Mouse (Mus musculus): ENCODE measurements at regions not wholly inside any gene's neighbourhood (a gene's known extent, or its start where the extent isn't known, plus 50 kb on each side); places are given as distances from the start of the nearest gene placed in this dataset.

DNA sequence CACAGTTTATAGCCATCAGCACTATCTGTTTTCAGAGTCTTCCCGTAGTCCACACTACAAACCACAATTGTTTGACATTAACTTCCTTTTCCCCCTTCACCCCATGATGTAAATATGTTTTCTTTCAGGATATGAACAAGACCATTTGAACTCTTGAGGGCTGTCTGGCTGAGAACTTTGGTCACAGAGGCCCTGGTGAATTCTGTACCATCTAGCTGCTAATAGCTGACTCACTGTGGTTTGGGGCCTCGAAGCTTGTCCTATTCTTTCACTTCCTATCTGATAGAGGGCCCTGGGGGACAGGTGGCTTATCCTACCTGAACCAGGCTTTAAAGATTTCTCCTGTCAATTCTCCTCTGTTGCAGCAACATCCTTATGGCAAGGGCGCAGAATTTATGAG, 188.2 kb upstream of the Zc3h12c start:
- no peaks in the 10 kb centered on the region for H3K9me3 ChIP-seq (ENCODE audit: control insufficient read depth, low read length)
- no peak overlapping the region for H3K4me3 ChIP-seq (ENCODE audit: insufficient read depth in 1 of 2, low read depth in 2 of 2, low read length in 2 of 2)
- no peak overlapping the region for H3K4me2 ChIP-seq (ENCODE audit: low read depth)
- no peak for TF ChIP-seq EP300 (IDR thresholded peaks at IDR 0.05; ENCODE audit: low read depth)
- no peak for TF ChIP-seq CTCF (IDR thresholded peaks at IDR 0.05; ENCODE audit: low read depth)
- 18% methylated on average over 3 of the region's 3 CpGs for WGBS (ENCODE audit: insufficient replicate concordance)
- no peaks in the 10 kb centered on the region for H3K36me3 ChIP-seq (replicated peaks; ENCODE audit: control insufficient read depth, insufficient read depth, low read depth)
- ATAC-seq (ENCODE audit: insufficient read depth) (no peak), DNase-seq (ENCODE audit: low read depth in 3 of 3, low spot score in 3 of 3) (no peak)
- H3K27me3 ChIP-seq (ENCODE audit: control insufficient read depth, insufficient read depth, low read length) = no peaks in the 10 kb centered on the region
- no peak overlapping the region for H3K27ac ChIP-seq
- 0 out of 4 replicates have a peak, but pooled peaks cover 0 to 6% of the 10 kb centered on the region in 2 experiments for H3K4me1 ChIP-seq (replicated peaks; ENCODE audit: control insufficient read depth in 2 of 2, insufficient read depth in 2 of 2, low read length in 1 of 2)
- no peak overlapping the region for H3K9ac ChIP-seq (replicated peaks)

DNA sequence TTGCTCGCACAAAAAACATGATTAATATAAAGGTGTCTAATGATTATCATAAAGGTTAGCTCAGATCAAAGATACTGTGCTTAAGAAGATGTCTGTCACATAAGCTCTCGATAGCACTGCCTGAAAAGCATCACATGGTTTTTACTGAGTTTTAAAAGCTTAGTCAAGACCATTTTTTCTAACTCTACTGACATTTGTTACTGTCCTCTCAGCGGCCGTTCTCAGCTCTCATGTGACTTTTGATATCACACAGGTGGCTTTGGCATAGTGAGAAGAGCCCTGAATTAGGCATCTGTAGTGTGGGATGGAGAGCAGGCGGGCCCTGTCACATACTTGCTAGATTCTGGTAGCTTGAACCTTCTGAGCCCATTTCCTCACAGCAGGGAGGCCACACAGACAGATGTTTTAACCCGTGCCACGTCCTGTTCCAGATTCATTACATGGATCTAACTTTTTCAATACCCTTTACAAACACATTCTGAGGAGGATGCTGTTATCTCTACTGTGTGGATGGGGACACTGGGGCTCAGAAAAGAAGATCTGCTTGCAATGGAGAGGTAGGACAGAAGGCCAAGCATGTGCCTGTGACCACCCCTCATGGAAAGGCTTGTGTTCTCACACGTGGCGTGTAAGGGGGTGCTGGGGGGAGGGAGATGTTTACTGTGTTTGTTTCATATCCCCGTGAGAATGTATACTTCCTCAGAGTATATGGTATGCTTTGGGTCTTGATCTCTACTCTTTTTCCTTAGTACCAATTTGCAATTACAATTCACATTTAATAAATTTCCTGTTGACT, 187.0 kb upstream of the Zc3h12c start:
- Histone ChIP-seq H3K4me2 (ENCODE audit: low read depth) (no peak overlapping the region), H3K9me3 (ENCODE audit: control insufficient read depth, low read length) (no peaks in the 10 kb centered on the region), H3K27me3 (ENCODE audit: control insufficient read depth, insufficient read depth, low read length) (no peaks in the 10 kb centered on the region), H3K27ac (no peak overlapping the region), H3K4me3 (ENCODE audit: insufficient read depth in 1 of 2, low read depth in 2 of 2, low read length in 2 of 2) (no peak overlapping the region), H3K36me3 (replicated peaks; ENCODE audit: control insufficient read depth, insufficient read depth, low read depth) (no peaks in the 10 kb centered on the region), H3K9ac (replicated peaks) (no peak overlapping the region), H3K4me1 (replicated peaks; ENCODE audit: control insufficient read depth in 2 of 2, insufficient read depth in 2 of 2, low read length in 1 of 2) (0 out of 4 replicates have a peak, but pooled peaks cover 0 to 6% of the 10 kb centered on the region in 2 experiments)
- DNase-seq (ENCODE audit: low read depth in 3 of 3, low spot score in 3 of 3) (no peak), ATAC-seq (ENCODE audit: insufficient read depth) (no peak)
- no peak for TF ChIP-seq EP300 (IDR thresholded peaks at IDR 0.05; ENCODE audit: low read depth)
- TF ChIP-seq CTCF (IDR thresholded peaks at IDR 0.05; ENCODE audit: low read depth) = no peak
- WGBS (ENCODE audit: insufficient replicate concordance) = 51% methylated on average over 10 of the region's 10 CpGs

DNA sequence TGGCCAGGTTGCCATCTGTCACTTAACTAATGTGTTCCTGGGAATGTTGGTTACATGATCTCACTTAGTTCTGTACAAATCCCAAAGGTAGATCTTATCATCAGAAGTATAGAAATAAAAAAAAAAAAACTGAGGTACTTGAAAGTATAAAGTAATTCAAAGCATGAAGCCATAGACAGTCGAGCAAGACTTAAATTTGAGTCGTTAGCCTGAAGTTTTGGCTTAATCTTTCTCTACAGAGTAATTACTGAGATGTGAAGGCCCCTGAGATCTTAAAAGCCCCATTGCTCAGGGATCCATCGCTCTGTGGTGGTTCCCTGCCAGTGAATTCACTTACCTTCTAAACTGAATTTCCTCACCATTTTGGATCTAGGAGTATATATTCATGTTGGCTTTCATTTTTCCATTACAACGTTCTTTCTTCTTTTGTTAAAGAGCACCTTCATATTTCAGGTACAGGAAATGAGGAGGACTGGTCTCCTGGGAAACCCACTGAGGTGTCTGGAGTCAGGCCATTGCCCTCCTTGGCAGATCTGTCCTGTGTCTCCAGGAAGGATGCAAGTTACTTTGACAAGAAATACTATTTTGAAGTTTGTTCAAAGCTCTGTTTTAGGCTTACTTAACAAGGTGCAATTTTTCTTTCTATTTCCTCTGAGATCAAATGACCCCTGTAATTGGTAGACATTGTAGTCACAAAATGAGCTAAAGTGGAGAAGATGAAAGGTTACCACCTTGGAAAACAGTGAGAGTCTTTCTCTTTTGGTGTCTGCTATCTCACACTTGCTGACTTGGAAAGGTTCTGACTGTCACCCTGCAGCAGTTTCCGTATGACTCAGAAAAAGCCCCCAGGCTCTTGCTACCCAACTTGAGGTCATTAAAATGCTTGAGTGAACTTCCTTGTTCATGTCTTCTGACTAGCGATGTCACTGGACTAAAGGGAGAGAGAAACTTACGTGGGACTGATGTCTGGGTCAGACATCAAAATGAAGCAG, 180.5 kb upstream of the Zc3h12c start:
- WGBS (ENCODE audit: insufficient replicate concordance) = 55% methylated on average over 7 of the region's 7 CpGs
- Histone ChIP-seq H3K4me2 (ENCODE audit: low read depth) (no peak overlapping the region), H3K4me1 (replicated peaks; ENCODE audit: control insufficient read depth in 2 of 2, insufficient read depth in 2 of 2, low read length in 1 of 2) (no peaks in the 10 kb centered on the region), H3K9me3 (ENCODE audit: control insufficient read depth, low read length) (no peaks in the 10 kb centered on the region), H3K27ac (no peak overlapping the region), H3K9ac (replicated peaks) (no peak overlapping the region), H3K27me3 (ENCODE audit: control insufficient read depth, insufficient read depth, low read length) (no peaks in the 10 kb centered on the region), H3K4me3 (ENCODE audit: insufficient read depth in 1 of 2, low read depth in 2 of 2, low read length in 2 of 2) (no peak overlapping the region), H3K36me3 (replicated peaks; ENCODE audit: control insufficient read depth, insufficient read depth, low read depth) (no peaks in the 10 kb centered on the region)
- TF ChIP-seq CTCF (IDR thresholded peaks at IDR 0.05; ENCODE audit: low read depth) = no peak
- no peak for TF ChIP-seq EP300 (IDR thresholded peaks at IDR 0.05; ENCODE audit: low read depth)
- DNase-seq (ENCODE audit: low read depth in 3 of 3, low spot score in 3 of 3) (no peak), ATAC-seq (ENCODE audit: insufficient read depth) (no peak)

DNA sequence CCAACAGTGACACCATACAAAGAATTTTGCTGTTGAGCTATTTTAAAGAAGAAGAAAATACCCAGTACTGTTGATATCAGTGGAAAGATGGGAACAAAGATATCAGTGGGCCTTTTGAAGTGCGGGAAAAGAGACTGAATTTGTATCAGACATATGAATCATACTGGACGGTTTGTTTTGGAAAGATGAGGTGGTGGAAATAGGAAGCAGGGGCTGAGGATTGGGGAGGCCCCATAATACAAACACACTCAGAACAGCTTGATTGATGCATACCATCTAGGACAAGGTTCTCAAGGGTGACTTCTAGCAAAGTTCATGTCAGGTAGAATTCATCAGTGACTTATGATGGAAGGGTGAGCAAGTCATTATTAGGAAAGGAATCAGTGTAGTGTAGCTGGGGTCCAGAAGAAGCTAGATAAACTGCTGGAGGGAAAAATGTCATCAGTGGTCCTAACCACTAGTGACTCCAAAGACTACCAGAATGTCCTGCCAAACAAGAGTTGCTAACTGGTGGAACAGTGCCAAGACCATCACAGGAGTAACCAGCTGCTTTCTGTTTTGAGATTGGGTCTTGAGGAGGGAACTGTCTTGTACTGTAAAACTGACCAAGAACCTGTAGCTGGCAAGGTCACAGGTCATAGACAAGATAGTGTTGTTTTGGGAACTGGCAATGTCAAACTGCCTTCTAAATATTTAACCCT, 176.0 kb upstream of the Zc3h12c start:
- Histone ChIP-seq H3K27me3 (ENCODE audit: control insufficient read depth, insufficient read depth, low read length) (no peaks in the 10 kb centered on the region), H3K4me2 (ENCODE audit: low read depth) (no peak overlapping the region), H3K9me3 (ENCODE audit: control insufficient read depth, low read length) (no peaks in the 10 kb centered on the region), H3K27ac (no peak overlapping the region), H3K4me3 (ENCODE audit: insufficient read depth in 1 of 2, low read depth in 2 of 2, low read length in 2 of 2) (no peak overlapping the region), H3K4me1 (replicated peaks; ENCODE audit: control insufficient read depth in 2 of 2, insufficient read depth in 2 of 2, low read length in 1 of 2) (no peaks in the 10 kb centered on the region), H3K9ac (replicated peaks) (no peak overlapping the region), H3K36me3 (replicated peaks; ENCODE audit: control insufficient read depth, insufficient read depth, low read depth) (no peaks in the 10 kb centered on the region)
- no peak for TF ChIP-seq EP300 (IDR thresholded peaks at IDR 0.05; ENCODE audit: low read depth)
- no peak for TF ChIP-seq CTCF (IDR thresholded peaks at IDR 0.05; ENCODE audit: low read depth)
- ATAC-seq (ENCODE audit: insufficient read depth) (no peak), DNase-seq (ENCODE audit: low read depth in 3 of 3, low spot score in 3 of 3) (no peak)
- WGBS (ENCODE audit: insufficient replicate concordance) = 44% methylated on average over 2 of the region's 2 CpGs
